Mouse (Mus musculus): ENCODE data around the gene Cckbr. TPM values are rescaled to one million over a fixed set of nuclear protein-coding genes. Genes with fewer than 3 reads are reported as not detected.
"Not testable (repeated sequence)": the region's sequence is repeated elsewhere in the genome, so short reads cannot be mapped to it uniquely, and the experiment has no call there.

The Cckbr gene
- polyA plus RNA-seq, 1 experiment from 2014 or later, result 8.5 TPM

DNA sequence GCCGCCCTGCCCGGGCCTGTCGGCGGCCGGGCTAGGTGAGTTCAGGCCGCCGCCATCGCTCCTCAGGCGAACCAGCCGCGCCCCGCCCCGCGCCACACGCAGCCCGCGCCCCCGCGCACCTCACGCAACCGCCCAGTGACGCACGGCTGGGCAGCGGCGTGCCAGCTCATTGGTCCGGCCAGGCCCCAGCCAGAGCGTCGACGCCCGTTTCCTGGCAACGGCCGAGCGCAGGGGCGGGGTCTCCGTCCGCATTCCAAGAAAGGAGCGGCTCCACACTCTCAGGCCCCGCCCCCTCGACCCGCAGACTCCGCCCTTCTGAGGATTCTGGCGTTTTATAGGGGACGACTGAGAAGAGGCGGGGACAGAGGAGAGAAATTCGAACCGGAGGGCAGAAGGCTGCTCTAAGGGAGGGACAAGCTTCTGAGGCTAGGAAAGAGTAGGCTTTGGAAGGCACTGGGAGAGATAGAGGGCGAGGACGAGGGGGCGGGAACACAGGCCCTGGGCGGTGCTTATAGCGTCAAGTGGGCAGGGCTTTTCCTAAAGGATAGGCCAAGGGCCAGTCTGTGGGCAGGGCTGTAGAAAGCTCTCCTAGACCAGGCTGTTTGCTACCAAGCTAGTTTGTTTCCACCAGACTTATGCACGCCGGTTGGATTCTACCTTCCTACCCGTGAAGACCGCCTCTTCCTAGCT lies 25.5 kb upstream of the Cckbr start, which contains the start of gene Fam160a2:
TSS of gene Fam160a2 (minus strand) at position 120 of the 690 bp plus-strand sequence.
- Histone ChIP-seq H3K4me1 (ENCODE audit: control insufficient read depth, insufficient read depth, low read length) (peaks cover 23% of the 10 kb centered on the region), H3K9me3 (replicated peaks; ENCODE audit: control insufficient read depth, low read length, poor library complexity, severe bottlenecking) (no peaks in the 10 kb centered on the region), H3K36me3 (ENCODE audit: control insufficient read depth, insufficient read depth, low read length) (no peaks in the 10 kb centered on the region), H3K4me2 (ENCODE audit: low read length) (peak within 1 kb of the TSS; percentile 92), H3K4me3 (ENCODE audit: low read depth, low read length) (peak within 1 kb of the TSS; percentile 87), H3K27me3 (ENCODE audit: control insufficient read depth, insufficient read depth, low read depth, low read length) (no peaks in the 10 kb centered on the region), H3K9ac (ENCODE audit: low read depth, low read length) (peak within 1 kb of the TSS; percentile 93), H3K27ac (ENCODE audit: low read length) (peak within 1 kb of the TSS; percentile 81)
- ATAC-seq, result peak; percentile 99
- under 1% methylated on average over 53 of the region's 55 CpGs for WGBS

- Histone ChIP-seq H3K4me2 (ENCODE audit: low read length) (no peak within 1 kb of the TSS), H3K4me3 (ENCODE audit: low read depth, low read length) (no peak within 1 kb of the TSS), H3K27me3 (ENCODE audit: control insufficient read depth, insufficient read depth, low read depth, low read length) (no peaks in the 10 kb centered on the region), H3K9ac (ENCODE audit: low read depth, low read length) (no peak within 1 kb of the TSS), H3K27ac (ENCODE audit: low read length) (no peak within 1 kb of the TSS), H3K36me3 (ENCODE audit: control insufficient read depth, insufficient read depth, low read length) (no peaks in the 10 kb centered on the region), H3K9me3 (replicated peaks; ENCODE audit: control insufficient read depth, low read length, poor library complexity, severe bottlenecking) (no peaks in the 10 kb centered on the region), H3K4me1 (ENCODE audit: control insufficient read depth, insufficient read depth, low read length) (peaks cover 4% of the 10 kb centered on the region)
- 86% methylated on average over 5 of the region's 5 CpGs for WGBS
- no peak for ATAC-seq
These were observed 21.3 kb upstream of the Cckbr start, which contains the start of gene Cnga4 for GRCm38 (mm10) chr7:105404268-105404667. TSS of gene Cnga4 (plus strand) at chr7:105404568.

- ATAC-seq, result no peak
- Histone ChIP-seq H3K4me2 (ENCODE audit: low read length) (no peak overlapping the region), H3K4me3 (ENCODE audit: low read depth, low read length) (no peak overlapping the region), H3K9ac (ENCODE audit: low read depth, low read length) (no peak overlapping the region), H3K27me3 (ENCODE audit: control insufficient read depth, insufficient read depth, low read depth, low read length) (no peaks in the 10 kb centered on the region), H3K4me1 (ENCODE audit: control insufficient read depth, insufficient read depth, low read length) (no peaks in the 10 kb centered on the region), H3K9me3 (replicated peaks; ENCODE audit: control insufficient read depth, low read length, poor library complexity, severe bottlenecking) (no peaks in the 10 kb centered on the region), H3K27ac (ENCODE audit: low read length) (no peak overlapping the region), H3K36me3 (ENCODE audit: control insufficient read depth, insufficient read depth, low read length) (no peaks in the 10 kb centered on the region)
- WGBS, result 75% methylated on average over 1 of the region's 1 CpGs
These were observed 19.2 kb upstream of the Cckbr start for GRCm38 (mm10) chr7:105406322-105406721.

- not testable (repeated sequence) for H3K9ac ChIP-seq (ENCODE audit: low read depth, low read length); H3K4me3 ChIP-seq (ENCODE audit: low read depth, low read length); H3K4me2 ChIP-seq (ENCODE audit: low read length); H3K27me3 ChIP-seq (ENCODE audit: control insufficient read depth, insufficient read depth, low read depth, low read length); H3K36me3 ChIP-seq (ENCODE audit: control insufficient read depth, insufficient read depth, low read length); H3K9me3 ChIP-seq (replicated peaks; ENCODE audit: control insufficient read depth, low read length, poor library complexity, severe bottlenecking); H3K4me1 ChIP-seq (ENCODE audit: control insufficient read depth, insufficient read depth, low read length); H3K27ac ChIP-seq (ENCODE audit: low read length); ATAC-seq
- 61% methylated on average over 8 of the region's 8 CpGs for WGBS
These were observed 13.5 kb upstream of the Cckbr start for GRCm38 (mm10) chr7:105411874-105412632.

DNA sequence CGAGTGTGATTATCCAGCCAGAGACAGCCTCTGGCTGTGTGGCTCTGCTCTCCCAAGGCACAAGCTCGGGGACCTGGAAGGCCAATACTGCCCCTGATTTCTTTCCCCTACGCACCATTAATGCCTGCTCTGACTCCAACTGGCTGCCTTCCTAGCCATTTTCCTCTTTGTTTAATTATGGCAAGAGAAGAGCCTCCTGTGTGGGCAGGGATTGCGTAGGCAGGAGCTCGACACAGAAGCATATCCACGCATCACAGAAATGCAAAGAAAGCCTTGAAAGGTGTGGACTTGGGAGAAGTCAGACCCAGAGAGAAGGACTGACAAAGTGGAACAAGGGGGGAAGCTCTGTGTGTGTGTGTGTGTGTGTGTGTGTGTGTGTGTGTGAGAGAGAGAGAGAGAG lies 11.1 kb upstream of the Cckbr start:
- H3K9me3 ChIP-seq (replicated peaks; ENCODE audit: control insufficient read depth, low read length, poor library complexity, severe bottlenecking), result no peaks in the 10 kb centered on the region
- H3K27ac ChIP-seq (ENCODE audit: low read length), result no peak overlapping the region
- H3K4me1 ChIP-seq (ENCODE audit: control insufficient read depth, insufficient read depth, low read length), result no peaks in the 10 kb centered on the region
- no peak overlapping the region for H3K9ac ChIP-seq (ENCODE audit: low read depth, low read length)
- H3K4me3 ChIP-seq (ENCODE audit: low read depth, low read length), result no peak overlapping the region
- H3K27me3 ChIP-seq (ENCODE audit: control insufficient read depth, insufficient read depth, low read depth, low read length), result no peaks in the 10 kb centered on the region
- no peak overlapping the region for H3K4me2 ChIP-seq (ENCODE audit: low read length)
- no peak for ATAC-seq
- 65% methylated on average over 6 of the region's 6 CpGs for WGBS
- H3K36me3 ChIP-seq (ENCODE audit: control insufficient read depth, insufficient read depth, low read length), result no peaks in the 10 kb centered on the region

GRCm38 (mm10) chr7:105416529-105416928 lies 9.0 kb upstream of the Cckbr start:
- ATAC-seq, result no peak
- Histone ChIP-seq H3K4me2 (ENCODE audit: low read length) (no peak overlapping the region), H3K27ac (ENCODE audit: low read length) (no peak overlapping the region), H3K9ac (ENCODE audit: low read depth, low read length) (no peak overlapping the region), H3K4me3 (ENCODE audit: low read depth, low read length) (no peak overlapping the region), H3K36me3 (ENCODE audit: control insufficient read depth, insufficient read depth, low read length) (no peaks in the 10 kb centered on the region), H3K9me3 (replicated peaks; ENCODE audit: control insufficient read depth, low read length, poor library complexity, severe bottlenecking) (no peaks in the 10 kb centered on the region), H3K4me1 (ENCODE audit: control insufficient read depth, insufficient read depth, low read length) (no peaks in the 10 kb centered on the region), H3K27me3 (ENCODE audit: control insufficient read depth, insufficient read depth, low read depth, low read length) (no peaks in the 10 kb centered on the region)
- 96% methylated on average over 7 of the region's 7 CpGs for WGBS

- peak; percentile 84 for ATAC-seq
- H3K9me3 ChIP-seq (replicated peaks; ENCODE audit: control insufficient read depth, low read length, poor library complexity, severe bottlenecking), result no peaks in the 10 kb centered on the region
- H3K4me2 ChIP-seq (ENCODE audit: low read length), result no peak overlapping the region
- H3K27ac ChIP-seq (ENCODE audit: low read length), result no peak overlapping the region
- H3K36me3 ChIP-seq (ENCODE audit: control insufficient read depth, insufficient read depth, low read length), result no peaks in the 10 kb centered on the region
- no peak overlapping the region for H3K9ac ChIP-seq (ENCODE audit: low read depth, low read length)
- no peaks in the 10 kb centered on the region for H3K27me3 ChIP-seq (ENCODE audit: control insufficient read depth, insufficient read depth, low read depth, low read length)
- 74% methylated on average over 5 of the region's 5 CpGs for WGBS
- no peaks in the 10 kb centered on the region for H3K4me1 ChIP-seq (ENCODE audit: control insufficient read depth, insufficient read depth, low read length)
- H3K4me3 ChIP-seq (ENCODE audit: low read depth, low read length), result no peak overlapping the region
These were observed 7.4 kb upstream of the Cckbr start for GRCm38 (mm10) chr7:105418106-105418505.

- ATAC-seq, result no peak
- H3K27ac ChIP-seq (ENCODE audit: low read length), result no peak overlapping the region
- no peaks in the 10 kb centered on the region for H3K36me3 ChIP-seq (ENCODE audit: control insufficient read depth, insufficient read depth, low read length)
- no peak overlapping the region for H3K4me2 ChIP-seq (ENCODE audit: low read length)
- H3K4me1 ChIP-seq (ENCODE audit: control insufficient read depth, insufficient read depth, low read length), result peaks cover 2% of the 10 kb centered on the region; the same call in 1 of the 2 replicates
- peaks cover 2% of the 10 kb centered on the region; the same call in 1 of the 2 replicates for H3K27me3 ChIP-seq (ENCODE audit: control insufficient read depth, insufficient read depth, low read depth, low read length)
- no peak overlapping the region for H3K4me3 ChIP-seq (ENCODE audit: low read depth, low read length)
- 66% methylated on average over 2 of the region's 2 CpGs for WGBS
- H3K9ac ChIP-seq (ENCODE audit: low read depth, low read length), result no peak overlapping the region
- no peaks in the 10 kb centered on the region for H3K9me3 ChIP-seq (replicated peaks; ENCODE audit: control insufficient read depth, low read length, poor library complexity, severe bottlenecking)
These were observed 4.6 kb upstream of the Cckbr start for GRCm38 (mm10) chr7:105420903-105421302.

DNA sequence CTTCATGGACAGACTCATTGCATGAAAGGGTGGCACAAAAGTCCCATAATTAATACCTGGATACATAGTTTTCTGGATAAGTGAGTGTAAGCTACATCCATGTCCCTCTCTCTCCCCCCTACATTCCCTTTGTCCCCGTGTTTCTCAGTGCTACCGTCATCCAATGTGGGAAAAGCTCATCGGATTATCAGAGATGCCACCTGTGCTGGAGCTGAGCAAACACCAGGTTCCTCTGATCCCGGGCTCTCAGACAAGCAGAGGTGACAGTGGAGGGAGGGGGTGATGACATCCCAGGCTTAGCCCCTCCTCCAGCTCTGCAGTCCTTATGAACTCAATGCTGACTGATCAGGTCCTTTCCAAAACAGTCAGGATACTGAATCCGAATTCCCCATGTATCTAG lies 1.2 kb upstream of the Cckbr start:
- no peak overlapping the region for H3K4me2 ChIP-seq (ENCODE audit: low read length)
- no peak overlapping the region for H3K27ac ChIP-seq (ENCODE audit: low read length)
- peaks cover 2% of the 10 kb centered on the region; the same call in 1 of the 2 replicates for H3K4me1 ChIP-seq (ENCODE audit: control insufficient read depth, insufficient read depth, low read length)
- no peak overlapping the region for H3K4me3 ChIP-seq (ENCODE audit: low read depth, low read length)
- ATAC-seq, result no peak
- peaks cover 2% of the 10 kb centered on the region; the same call in 1 of the 2 replicates for H3K27me3 ChIP-seq (ENCODE audit: control insufficient read depth, insufficient read depth, low read depth, low read length)
- H3K9me3 ChIP-seq (replicated peaks; ENCODE audit: control insufficient read depth, low read length, poor library complexity, severe bottlenecking), result no peaks in the 10 kb centered on the region
- H3K9ac ChIP-seq (ENCODE audit: low read depth, low read length), result no peak overlapping the region
- 26% methylated on average over 5 of the region's 5 CpGs for WGBS
- H3K36me3 ChIP-seq (ENCODE audit: control insufficient read depth, insufficient read depth, low read length), result no peaks in the 10 kb centered on the region

Measured in midbrain, embryonic 16.5 days (tissue).